Mouse (Mus musculus): ENCODE measurements around the gene Pgp.

- TF ChIP-seq POLR2AphosphoS5 (IDR thresholded peaks at IDR 0.05; ENCODE audit: insufficient replicate concordance, low read depth, low read length) (no peak), GATA1 (IDR thresholded peaks at IDR 0.05; ENCODE audit: borderline replicate concordance, low read length) (no peak), CTCF (IDR thresholded peaks at IDR 0.05; ENCODE audit: low read depth, low read length) (no peak), TAL1 (conservative IDR thresholded peaks at IDR 0.05; ENCODE audit: low read depth, low read length) (no peak)
These were observed 6.0 kb downstream of the Pgp start for GRCm38 (mm10) chr17:24476022-24476776.
